Mouse (Mus musculus) frontal cortex, postnatal 14 days (tissue): ENCODE results near the gene Adam26b.
"Not testable (repeated sequence)": the region's sequence is repeated elsewhere in the genome, so short reads cannot be mapped to it uniquely, and the experiment has no call there.

Experiments
- DNase-seq, 2 experiments: peaks; one replicate each; pipeline ENCODE4 v3.0.0; 2022; ENCODE audit warnings: low spot score in 2 of 2

The Adam26b gene

GRCm38 (mm10) chr8:43528006-43528405, at the start of gene Adam26b:
Gene Adam26b, minus strand, starts transcription at chr8:43528106.
- DNase-seq: not testable (repeated sequence)

- not testable (repeated sequence) for DNase-seq
Observed at GRCm38 (mm10) chr8:43576607-43577006, 48.7 kb upstream of the Adam26b start, which contains the start of gene Adam26a. Gene Adam26a, minus strand, starts transcription at chr8:43576707.
